Mouse (Mus musculus): ENCODE measurements at regions not wholly inside any gene's neighbourhood (a gene's known extent, or its start where the extent isn't known, plus 50 kb on each side); places are given as distances from the start of the nearest gene placed in this dataset.
"Not testable (repeated sequence)": the region's sequence is repeated elsewhere in the genome, so short reads cannot be mapped to it uniquely, and the experiment has no call there.

GRCm38 (mm10) chr13:103636595-103636994 is 137.8 kb downstream of the Srek1 start:
- no peak for DNase-seq (ENCODE audit: extremely low spot score in 1 of 2, low spot score in 2 of 2)
- intact Hi-C loops (cut with DNase I): no loop called here

GRCm38 (mm10) chr13:103623810-103624209 is 150.6 kb downstream of the Srek1 start:
- intact Hi-C loops (cut with DNase I): no loop called here
- no peak for DNase-seq (ENCODE audit: extremely low spot score in 1 of 2, low spot score in 2 of 2)

DNA sequence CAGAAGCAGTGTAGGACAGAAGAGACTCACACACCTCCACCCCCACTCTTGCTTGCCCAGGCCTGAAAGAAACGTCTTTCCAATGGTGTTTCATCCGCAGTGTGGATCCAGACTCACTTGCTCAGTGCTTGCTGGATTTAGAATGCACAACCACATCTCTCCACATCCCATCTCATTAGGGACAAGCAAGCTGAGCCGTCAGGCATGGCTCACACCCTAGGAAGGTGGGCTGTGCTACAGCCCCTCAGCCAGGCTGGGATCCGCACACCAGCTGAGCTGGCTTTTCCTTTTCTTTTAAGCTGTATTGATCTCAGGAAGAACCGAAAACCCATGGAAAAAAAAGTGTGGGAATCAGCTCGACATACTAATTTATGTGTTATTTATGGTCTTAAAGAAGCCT is 151.1 kb downstream of the Srek1 start:
- DNase-seq (ENCODE audit: extremely low spot score in 1 of 2, low spot score in 2 of 2): no peak
- intact Hi-C loops (cut with DNase I): no loop called here

- intact Hi-C loops (cut with DNase I): no loop called here
- no peak for DNase-seq (ENCODE audit: extremely low spot score in 1 of 2, low spot score in 2 of 2)
Observed at GRCm38 (mm10) chr13:103622324-103622723, 152.1 kb downstream of the Srek1 start.

- intact Hi-C loops (cut with DNase I); DNase-seq (ENCODE audit: extremely low spot score in 1 of 2, low spot score in 2 of 2): not testable (repeated sequence)
Observed at GRCm38 (mm10) chr13:103620958-103621357, 153.4 kb downstream of the Srek1 start.

- no peak for DNase-seq (ENCODE audit: extremely low spot score in 1 of 2, low spot score in 2 of 2)
- intact Hi-C loops (cut with DNase I): no loop called here
Observed at GRCm38 (mm10) chr13:103613333-103613725, 161.1 kb downstream of the Srek1 start.

GRCm38 (mm10) chr13:103612720-103613332 is 161.6 kb downstream of the Srek1 start:
- DNase-seq (ENCODE audit: extremely low spot score in 1 of 2, low spot score in 2 of 2): no peak
- intact Hi-C loops (cut with DNase I): no loop called here

GRCm38 (mm10) chr13:103602302-103602701 is 172.1 kb downstream of the Srek1 start:
- DNase-seq (ENCODE audit: extremely low spot score in 1 of 2, low spot score in 2 of 2): no peak
- intact Hi-C loops (cut with DNase I): no loop called here

GRCm38 (mm10) chr13:103592371-103592770 is 182.0 kb downstream of the Srek1 start:
- DNase-seq (ENCODE audit: extremely low spot score in 1 of 2, low spot score in 2 of 2): no peak
- intact Hi-C loops (cut with DNase I): no loop called here

DNA sequence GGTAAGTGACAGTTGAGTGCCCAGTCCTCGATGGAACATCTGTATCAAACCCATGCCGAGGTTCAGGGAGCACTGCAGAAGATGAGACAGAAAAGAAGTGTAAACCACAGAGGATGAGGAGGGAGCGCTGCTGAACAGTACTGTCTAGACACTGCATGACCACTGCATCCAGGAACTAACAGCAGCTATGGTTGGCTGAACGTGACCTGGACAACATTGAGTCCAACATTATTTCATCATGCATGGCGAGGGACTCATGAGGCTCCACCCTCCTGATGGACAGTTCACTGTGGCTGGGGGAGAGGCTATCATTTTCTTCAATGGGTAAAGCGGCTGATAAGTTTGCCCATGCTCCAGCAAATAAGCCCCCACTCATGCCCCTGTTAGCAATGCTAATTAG is 182.5 kb downstream of the Srek1 start:
- no peak for DNase-seq (ENCODE audit: extremely low spot score in 1 of 2, low spot score in 2 of 2)
- intact Hi-C loops (cut with DNase I): no loop called here

- DNase-seq (ENCODE audit: extremely low spot score in 1 of 2, low spot score in 2 of 2); intact Hi-C loops (cut with DNase I): not testable (repeated sequence)
Observed at GRCm38 (mm10) chr13:103591381-103591780, 183.0 kb downstream of the Srek1 start.

- intact Hi-C loops (cut with DNase I): no loop called here
- DNase-seq (ENCODE audit: extremely low spot score in 1 of 2, low spot score in 2 of 2): no peak
Observed at GRCm38 (mm10) chr13:103589646-103590045, 184.8 kb downstream of the Srek1 start.

GRCm38 (mm10) chr13:103576856-103577255 is 197.6 kb downstream of the Srek1 start:
- intact Hi-C loops (cut with DNase I): no loop called here
- no peak for DNase-seq (ENCODE audit: extremely low spot score in 1 of 2, low spot score in 2 of 2)

DNA sequence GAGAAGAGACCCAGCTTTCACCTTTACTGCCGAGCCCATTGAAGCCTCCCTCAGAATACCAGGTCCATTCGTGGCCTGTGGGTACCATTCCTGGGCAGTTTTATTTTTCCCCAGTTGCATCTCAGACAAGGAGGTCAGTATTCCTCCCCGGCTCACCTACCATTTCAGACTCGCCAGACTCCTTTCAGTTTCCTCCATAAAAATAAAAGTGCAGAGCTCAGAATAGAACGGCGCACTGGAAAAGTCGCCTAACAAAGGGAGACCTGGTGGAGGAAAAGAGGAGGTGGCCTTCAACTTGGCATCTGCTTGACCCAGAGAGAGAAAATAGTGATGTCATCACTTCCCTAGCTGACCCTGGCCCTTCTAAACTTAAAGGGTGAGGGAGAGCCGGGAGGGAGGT is 209.7 kb downstream of the Srek1 start:
- no peak for DNase-seq (ENCODE audit: extremely low spot score in 1 of 2, low spot score in 2 of 2)
- intact Hi-C loops (cut with DNase I): no loop called here

DNA sequence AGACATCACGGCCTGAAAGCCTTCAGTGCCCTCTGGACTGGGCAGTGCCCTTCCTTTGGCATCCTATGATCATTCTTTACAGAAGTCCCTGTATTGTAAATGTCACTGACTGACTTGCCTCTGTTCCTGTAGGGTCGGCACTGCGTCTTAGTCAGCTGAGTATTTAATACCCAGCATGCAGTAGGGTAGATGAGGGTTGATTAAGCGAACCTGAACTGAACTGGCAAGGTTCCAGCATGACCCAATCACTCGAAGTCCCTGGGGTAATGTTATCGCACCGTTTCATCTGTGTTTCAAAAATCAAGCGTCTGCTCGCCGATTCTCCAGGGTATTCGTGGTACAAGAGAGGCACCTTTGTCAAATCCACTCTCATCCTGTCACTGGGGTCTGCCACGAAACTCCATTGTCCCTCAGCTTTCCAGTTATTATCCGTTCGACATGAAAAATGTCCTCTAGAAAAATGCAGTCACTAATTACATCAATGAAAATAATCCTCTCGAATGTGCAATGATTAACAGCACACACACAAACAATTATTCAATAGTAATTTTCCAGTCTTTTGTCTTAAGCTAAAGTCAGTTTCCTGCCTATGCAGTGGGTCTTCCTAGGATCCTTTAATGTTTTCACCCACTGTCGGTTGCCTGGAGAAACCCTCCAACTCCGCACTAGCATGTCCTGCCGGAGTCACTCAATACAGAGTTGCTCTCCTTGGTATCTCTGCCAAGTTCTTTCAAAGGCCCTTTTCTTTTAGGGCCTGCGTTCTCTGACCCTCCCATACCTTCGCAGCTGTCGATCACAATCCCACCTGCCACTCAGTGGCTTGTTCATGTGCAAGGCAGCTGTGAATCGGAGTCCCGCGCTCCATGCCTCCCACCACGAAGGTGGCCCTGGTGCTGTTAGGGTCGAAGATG is 212.4 kb downstream of the Srek1 start:
- no peak for DNase-seq (ENCODE audit: extremely low spot score in 1 of 2, low spot score in 2 of 2)
- intact Hi-C loops (cut with DNase I): no loop called here

- no peak for DNase-seq (ENCODE audit: extremely low spot score in 1 of 2, low spot score in 2 of 2)
- intact Hi-C loops (cut with DNase I): no loop called here
Observed at GRCm38 (mm10) chr13:103558915-103559314, 215.5 kb downstream of the Srek1 start.

- DNase-seq (ENCODE audit: extremely low spot score in 1 of 2, low spot score in 2 of 2): no peak
- intact Hi-C loops (cut with DNase I): no loop called here
Observed at GRCm38 (mm10) chr13:103539577-103539976, 205.3 kb upstream of the Mast4 start.

GRCm38 (mm10) chr13:103513825-103514224 is 179.5 kb upstream of the Mast4 start:
- intact Hi-C loops (cut with DNase I): no loop called here
- no peak for DNase-seq (ENCODE audit: extremely low spot score in 1 of 2, low spot score in 2 of 2)

GRCm38 (mm10) chr13:103512476-103512875 is 178.2 kb upstream of the Mast4 start:
- DNase-seq (ENCODE audit: extremely low spot score in 1 of 2, low spot score in 2 of 2): no peak
- intact Hi-C loops (cut with DNase I): no loop called here

- DNase-seq (ENCODE audit: extremely low spot score in 1 of 2, low spot score in 2 of 2): no peak
- intact Hi-C loops (cut with DNase I): no loop called here
Observed at GRCm38 (mm10) chr13:103504987-103505386, 170.7 kb upstream of the Mast4 start.
